Mouse (Mus musculus): ENCODE data around the gene Smg6.

DNA sequence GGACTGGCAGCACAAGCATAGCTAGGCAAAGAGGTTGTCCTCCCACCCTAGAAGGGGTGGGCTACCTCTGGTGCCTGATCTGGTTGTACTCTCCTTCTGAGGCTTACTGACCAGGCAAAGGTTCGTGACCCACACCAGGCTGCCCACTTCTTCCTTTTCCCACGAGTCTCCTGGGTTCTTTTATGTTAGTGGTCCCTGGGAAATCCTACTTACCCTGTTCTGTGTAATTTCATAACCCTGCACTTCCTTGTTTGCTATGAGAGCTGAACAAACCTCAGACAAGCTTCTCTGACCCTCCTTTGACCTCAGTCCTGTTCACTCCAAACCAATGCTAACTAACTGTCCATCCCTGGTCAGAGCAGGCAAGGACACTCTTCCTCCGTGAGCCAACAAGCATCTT lies 215.4 kb downstream of the Smg6 start:
- TF ChIP-seq CTCF (IDR thresholded peaks at IDR 0.05; ENCODE audit: borderline replicate concordance, extremely low read depth, insufficient read depth, insufficient read length) (no peak), POLR2A (IDR thresholded peaks at IDR 0.05; ENCODE audit: borderline replicate concordance, extremely low read depth, insufficient read depth, insufficient read length, poor library complexity, severe bottlenecking) (no peak)

Measured in brain, embryonic 14.5 days (tissue).